Mouse (Mus musculus) right cerebral cortex, adult 18-20 months (tissue): ENCODE data around the gene Ntn4.
A peak's percentile ranks its signal among the peaks of the same experiment; 100 is the strongest.

ENCODE experiments used
- DNase-seq: peaks from one replicate; pipeline ENCODE4 v3.0.0; 2022; ENCODE audit warnings: mixed read lengths

Gene Ntn4

DNA sequence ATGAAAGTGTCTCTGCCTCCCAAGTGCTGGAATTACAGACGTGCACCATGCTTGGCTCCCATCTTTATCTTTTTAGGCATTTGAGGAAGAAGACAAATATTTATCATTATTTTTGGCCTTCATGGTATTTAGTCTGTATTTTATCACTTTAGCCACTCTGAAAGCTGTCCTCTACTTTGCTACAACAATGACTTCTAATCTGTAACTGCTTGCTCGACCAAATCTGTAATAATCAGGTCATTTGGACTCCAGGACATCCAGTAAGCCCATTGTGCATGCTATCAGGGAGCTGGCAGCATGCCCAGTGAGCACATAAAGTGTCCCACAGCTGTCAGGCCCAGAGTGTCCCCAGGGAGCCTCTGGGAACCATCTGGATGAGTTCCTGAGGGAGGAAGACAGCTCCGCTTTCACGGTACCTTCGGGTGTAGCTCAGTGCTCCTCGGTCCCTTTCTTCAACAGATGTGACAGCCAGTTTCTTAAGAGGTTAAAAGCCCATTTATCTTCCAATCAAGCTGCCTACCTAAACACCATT, 95.7 kb downstream of the Ntn4 start:
- DNase-seq: no peak

DNA sequence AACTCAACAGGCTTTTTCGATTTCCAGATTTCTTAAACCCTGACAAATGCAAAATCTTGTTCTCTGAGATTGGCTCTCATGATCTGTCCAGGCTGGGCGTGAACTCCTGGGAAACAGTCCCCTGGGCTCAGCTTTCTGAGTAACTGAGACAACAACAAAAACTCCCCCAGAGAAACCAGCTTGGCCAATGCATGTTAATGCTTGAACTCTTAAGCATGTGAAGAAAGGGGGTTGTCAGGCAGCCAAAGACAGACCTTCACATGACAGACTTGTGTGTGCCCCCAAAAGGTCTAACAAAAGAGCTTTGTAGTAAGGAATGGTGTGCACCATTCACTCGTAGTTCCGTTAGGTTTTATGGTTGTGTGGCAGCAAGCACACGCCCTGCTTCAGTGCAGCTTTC, 96.6 kb downstream of the Ntn4 start:
- no peak for DNase-seq

DNA sequence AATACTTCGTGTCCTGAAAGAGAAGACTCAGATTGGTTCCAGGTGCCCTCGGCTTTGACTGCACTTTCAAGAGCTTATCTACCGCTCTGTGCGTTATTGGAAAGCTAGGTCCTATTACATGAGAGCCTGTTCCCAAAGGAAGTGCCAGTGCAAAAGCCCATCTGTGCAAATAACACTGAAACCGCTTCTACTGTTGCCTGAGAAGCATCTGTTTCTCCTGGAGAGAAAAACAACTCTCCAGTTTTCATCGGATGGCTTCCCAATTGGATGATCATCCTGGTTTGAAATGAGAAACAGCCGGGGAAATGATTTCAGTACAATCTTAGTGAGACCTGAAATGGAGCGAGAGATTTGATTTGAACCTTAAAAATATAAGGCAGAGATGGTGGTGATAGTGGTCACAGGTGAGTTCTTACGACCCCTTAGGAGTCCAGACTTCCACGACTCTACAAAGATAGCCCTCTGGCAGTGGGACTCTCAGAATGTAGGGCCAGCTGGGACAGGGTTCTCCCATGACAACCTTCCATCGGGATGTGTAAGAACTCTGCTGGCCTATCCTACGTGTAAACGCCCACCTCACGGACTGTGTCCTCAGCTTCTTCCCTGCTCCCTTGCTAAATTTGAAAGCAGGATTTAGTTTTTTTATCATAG, 101.1 kb downstream of the Ntn4 start:
- no peak for DNase-seq

DNA sequence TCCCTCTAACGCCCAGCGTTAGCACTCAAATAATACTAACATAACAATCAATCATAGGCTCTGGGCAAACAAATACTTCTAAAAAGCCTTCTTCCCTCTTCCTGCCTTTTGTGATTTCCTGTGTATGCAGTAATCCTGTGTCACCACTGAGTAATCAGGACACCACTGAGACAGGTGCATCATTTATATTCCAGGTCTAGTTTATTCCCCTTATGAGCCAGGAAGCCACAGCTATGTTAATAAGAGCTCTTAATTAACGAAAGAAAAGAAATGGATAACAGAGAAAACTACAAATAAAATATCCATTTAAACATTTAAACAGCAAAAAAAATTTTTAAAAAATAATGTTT, 101.6 kb downstream of the Ntn4 start:
- no peak for DNase-seq

DNA sequence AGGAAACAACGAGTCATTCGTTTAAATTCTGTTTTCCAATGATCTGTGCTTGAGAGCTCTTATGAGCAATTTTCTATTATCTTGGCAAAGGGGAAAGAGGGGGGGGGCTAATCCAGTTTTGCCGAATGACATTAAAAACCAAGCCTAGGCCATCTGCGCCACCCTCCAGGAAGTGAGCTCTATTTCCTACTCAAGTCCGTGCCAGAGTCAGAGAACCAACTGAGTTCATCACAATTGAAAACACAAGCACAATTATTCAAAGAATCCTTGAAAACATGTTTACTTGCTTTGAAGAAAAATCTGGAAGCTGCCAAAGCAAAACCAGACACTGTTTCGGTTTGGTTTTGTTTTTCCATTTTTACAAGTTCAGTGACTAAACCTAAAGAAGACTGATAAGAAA, 102.1 kb downstream of the Ntn4 start:
- no peak for DNase-seq

DNA sequence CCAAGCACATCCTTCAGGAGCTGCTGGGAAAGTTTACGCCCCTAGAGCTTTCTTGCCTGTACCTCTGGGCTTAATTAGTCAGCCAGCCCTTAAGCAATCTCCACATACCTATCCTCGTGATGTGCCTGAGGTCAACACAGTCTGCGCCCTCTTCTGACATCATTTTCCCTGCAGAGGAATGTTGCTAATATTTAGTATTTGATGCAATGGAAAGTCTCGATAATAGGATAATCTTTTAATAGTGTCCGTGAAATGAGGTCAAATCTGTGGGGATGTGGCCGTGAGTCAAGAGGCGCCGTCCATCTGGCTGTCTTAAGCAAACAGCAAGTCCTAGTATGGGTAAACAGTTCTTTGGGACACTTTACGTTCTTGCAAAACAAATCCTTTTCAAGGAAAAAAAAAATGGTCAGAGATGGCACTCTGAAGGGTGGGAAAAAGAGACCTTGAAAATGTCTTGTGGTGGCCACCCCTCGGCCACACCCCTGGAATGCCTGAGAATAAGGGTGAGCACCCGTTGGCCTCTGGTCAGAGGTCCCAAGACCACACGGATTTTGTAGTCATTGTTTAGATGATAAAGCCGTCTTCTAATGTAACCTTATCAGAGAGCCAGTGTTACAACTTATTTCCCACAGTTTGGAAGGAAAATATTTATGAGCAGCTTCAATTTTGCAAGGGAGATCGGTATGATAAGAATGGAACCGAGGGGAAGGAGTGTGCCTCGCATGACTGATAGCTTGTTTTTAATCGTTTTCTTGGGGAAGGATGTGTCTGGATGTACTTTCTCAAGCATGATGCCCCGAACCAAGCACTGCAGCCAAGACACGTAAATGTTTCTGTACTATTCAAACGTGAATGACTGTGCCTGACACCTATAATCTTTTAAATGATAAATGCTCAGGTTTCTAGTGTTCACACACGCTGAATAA, 109.0 kb downstream of the Ntn4 start:
- no peak for DNase-seq

DNA sequence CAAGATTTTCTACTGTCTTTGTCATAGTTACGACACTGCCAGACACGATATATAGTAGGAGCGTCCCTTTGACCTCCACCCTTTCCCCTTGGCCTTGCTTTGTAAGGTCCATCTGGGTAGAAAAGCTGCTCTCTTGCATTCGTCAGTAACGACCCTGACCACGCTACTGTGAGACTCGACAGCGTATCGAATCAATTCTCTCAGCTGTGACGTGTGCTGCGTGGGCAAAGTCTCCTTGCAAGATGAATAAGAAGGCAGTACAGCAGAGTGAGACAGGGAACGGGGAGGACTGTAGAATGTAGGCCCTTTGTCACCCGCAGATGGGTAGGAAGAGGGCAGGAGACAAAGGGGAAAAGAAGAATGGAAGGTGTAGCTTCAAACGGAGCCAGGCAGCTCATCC, 110.8 kb downstream of the Ntn4 start:
- DNase-seq: no peak

DNA sequence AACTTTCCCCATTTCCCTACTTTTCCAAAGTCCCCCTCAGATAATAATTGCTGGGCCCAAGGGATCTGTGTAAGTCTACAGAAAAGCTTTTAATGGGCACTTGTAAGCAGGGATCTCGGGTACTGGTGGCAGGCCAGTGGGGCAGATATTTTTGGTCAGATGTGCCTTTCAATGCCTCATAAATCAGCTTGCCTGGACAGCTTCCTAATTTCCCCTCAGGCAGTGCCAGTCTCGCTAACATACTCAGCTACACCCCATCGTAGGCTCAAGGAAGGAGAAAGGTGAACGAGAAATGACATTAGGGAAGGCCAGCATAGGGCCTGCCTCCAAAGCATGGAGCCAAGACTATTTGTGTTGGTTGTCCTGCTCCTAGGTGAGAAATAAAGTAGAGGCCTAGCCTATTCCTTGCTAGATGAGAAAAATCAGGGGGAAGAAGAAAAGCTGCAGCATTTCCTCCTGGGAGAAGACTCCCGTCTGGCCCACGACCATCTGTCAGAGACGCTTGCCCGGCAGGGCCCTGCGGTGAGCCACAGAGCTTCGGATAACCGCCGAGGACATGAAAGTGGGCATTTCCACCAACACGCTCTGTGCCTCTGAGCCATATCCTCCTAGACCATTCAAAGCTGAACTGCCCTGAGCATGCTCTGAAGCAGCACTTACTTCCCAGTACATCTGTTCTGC, 113.4 kb downstream of the Ntn4 start:
- DNase-seq: no peak

DNA sequence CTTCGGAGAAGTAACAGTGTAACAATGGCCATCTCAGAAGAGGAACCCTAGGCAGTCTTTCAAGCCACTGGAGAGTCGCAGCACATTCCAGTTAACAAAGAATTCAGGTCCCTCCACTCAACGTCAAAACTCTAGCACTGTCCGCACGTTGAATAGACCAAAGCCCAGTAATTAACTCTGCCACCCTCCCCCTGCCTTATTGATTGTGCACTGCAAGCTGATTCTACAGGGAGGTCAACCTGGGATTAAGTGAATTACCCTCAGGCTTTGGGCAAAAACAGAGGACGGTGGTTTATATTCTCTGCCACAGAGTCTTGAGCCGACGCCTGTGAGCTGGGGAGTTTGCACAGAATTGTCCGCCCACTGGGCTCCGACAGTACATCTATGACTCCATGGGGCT, 115.7 kb downstream of the Ntn4 start:
- no peak for DNase-seq

DNA sequence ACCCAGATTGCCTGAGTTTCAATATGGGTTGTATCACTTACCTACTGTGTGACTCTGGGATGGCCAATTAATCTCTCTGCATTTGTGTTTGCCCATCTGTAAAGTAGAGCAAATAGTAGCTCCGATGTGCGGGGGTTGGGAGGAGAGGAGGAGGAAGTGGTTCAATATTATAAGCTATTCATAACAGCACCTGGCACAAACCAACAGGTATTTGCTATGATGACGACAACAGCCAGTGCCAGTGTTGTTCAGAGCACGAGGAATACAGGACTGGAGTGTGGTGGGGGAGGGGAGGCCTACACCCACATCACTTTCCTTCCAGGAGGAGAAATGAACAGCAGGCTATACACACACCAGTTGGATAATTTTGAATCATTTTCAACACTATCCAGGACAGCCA, 119.2 kb downstream of the Ntn4 start:
- DNase-seq: peak; percentile 69

DNA sequence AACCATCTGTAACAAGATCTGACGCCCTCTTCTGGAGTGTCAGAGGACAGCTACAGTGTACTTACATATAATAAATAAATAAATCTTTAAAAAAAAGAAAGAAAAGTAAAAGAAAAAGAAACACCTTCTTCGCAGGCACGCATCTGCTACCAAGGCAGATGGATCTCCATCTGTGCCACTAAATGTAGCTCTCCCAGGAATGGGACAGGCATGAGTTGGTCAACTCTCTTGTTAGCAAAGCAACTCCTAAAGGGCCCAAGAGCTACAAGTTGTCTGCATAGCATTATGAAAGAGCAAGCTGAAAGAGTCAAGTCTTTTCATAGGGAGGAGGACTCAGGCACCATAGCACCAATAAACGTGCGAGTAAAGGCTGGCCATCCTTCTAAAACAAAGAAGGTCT, 119.9 kb downstream of the Ntn4 start:
- peak; percentile 13 for DNase-seq

DNA sequence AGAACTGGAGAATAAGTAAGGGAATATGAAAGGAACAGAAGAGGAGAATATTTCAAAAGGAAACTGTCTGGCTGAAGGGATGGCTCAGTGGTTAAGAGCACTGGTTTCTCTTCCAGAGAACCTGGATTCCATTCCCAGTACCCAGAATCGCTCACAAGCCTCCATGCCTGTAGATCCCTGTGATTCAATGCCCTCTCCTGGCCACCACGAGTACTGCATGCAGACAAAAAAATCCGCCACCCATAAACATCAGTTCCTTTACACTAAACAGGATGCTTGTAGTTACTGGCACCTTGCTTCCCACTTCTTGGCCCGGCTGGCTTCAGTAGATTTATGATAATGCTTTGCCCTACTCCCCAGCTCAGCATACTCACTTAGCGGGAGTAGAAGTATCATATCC, 122.6 kb downstream of the Ntn4 start:
- DNase-seq: no peak

DNA sequence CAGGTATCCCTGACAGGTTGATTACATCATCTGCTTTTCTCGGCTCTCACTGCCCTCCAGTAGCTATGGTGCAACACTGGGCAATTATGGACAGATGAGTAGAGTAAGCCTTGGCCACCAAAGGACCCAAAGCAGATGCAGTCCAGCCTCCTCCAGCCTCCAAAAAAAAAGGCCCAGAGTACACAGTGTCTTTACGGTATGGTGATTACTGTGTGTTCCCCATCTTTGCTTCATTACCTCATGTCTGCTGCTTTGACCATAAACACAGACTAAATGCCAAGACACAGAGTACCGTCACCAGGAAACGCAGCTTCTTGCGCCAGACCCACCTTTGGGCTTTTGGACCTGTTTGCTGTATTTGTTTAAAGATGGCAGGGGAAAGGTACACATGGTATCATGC, 125.7 kb downstream of the Ntn4 start:
- no peak for DNase-seq

DNA sequence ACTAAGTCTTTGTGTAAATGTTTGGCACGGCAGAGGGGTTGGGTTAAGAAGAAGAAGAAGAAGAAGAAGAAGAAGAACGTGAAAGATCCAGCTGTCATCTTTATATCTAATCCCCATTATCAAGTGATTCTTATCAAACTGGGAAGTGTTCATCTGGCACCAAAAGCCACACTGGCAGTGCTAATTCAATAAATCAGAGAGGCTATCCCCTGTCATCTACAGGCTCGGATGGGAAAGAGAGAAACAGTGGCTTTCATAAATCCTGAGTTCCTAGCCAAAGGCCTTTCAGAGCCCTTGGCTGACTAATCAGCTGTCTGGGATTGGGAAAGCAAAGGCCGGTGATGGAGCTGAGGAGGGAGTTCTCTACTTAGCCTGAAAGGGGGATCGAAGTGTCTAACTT, 126.8 kb downstream of the Ntn4 start:
- DNase-seq: no peak

DNA sequence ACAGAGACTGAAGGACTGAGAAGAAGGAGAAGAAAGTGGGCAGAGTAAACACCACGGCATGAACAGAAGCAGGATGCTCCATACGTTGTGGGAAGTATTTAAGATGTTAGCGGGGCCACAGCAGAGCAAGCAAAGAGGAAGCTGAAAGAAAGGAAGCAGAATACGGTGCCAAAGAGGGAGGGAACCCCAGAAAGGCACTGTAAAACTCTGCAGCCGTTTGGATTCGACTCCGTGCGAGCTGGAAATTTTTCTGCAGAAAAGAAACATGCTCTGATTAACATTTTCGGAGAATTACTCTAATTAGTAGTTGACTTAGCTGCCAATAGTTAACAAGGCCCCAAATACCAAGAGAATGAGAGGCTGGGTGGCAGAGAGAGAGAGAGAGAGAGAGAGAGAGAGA, 127.7 kb downstream of the Ntn4 start:
- DNase-seq: no peak

DNA sequence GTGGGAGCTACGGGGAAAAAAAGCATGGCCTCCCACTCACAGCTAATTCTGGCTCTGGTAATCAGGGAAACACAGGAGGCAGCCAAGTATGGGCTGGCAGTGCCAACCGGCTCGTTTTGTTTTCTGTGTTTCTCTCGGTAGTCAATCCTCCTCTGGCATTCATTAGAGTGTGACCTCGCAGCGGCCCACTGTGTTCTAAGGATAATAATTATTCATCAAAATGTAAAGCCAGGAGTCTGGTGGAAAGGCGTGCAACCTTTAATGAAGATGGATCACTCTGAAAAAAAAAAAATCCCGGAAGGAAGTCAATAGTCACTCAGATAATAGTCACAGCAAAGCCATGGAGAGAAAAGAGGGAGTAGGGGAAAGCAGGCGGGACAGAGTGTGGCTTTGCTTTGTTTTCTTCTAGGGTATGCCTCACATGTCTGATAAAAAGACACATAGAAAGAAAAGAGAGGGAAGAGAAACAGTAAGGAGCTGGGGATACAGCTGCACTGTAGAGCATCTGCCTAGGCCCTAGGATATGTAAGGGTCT, 131.5 kb downstream of the Ntn4 start:
- peak; percentile 72 for DNase-seq

DNA sequence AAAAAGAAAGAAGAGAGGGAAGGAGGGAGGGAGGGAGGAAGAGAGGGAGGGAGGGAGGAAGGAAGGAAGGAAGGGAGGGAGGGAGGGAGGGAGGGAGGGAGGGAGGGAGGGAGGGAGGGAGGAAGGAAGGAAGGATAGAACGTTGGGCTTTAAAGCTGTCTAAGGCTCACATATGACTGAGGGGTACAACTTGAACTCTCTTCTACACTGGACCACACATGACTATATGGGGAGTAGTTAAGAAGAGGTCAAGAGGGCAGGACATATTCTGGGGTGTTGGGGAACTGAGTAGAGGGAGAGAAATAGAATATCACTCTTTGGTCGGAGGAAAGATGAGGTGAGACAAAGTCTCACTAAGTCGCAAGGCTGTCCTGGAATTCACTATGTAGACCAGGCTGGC, 132.0 kb downstream of the Ntn4 start:
- no peak for DNase-seq

DNA sequence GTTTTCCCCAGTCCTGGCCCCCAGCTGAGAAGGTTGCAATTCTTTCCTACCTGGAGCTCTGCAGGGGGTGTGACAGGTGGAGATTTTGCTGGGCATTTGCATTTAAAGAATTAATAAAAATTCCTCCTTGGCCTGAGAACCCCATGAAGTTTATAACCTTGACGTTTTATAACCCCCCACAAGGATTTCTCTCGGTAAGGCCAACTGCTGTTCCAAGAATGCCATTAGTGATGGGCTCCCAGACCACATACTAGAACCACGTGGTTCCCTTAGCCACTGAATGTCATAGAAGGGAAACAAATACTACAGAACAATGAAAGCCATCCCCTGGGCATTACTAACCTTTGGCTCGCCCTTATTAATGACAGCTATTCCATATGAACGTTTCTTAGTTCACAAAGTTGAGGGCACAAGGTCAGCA, 136.3 kb downstream of the Ntn4 start:
- no peak for DNase-seq

DNA sequence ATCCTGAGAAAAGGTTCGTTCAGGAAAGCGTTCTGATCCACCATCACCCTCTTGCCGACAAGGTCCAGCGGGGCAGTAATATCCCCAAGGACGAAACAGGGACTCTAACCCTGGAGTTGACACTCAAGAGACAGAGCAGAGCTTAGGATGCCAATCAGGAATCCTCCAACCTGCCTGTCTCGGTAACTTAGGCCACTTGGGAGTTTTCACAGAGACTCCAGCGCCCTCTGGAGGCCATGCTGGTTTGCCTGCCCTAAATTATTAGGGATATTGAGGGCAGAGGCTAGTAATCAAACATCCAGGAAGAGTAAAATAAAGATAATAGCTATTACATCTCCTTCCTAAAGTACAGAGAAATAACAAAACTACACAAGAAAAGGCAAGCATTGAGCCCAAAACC, 136.9 kb downstream of the Ntn4 start:
- DNase-seq: no peak

DNA sequence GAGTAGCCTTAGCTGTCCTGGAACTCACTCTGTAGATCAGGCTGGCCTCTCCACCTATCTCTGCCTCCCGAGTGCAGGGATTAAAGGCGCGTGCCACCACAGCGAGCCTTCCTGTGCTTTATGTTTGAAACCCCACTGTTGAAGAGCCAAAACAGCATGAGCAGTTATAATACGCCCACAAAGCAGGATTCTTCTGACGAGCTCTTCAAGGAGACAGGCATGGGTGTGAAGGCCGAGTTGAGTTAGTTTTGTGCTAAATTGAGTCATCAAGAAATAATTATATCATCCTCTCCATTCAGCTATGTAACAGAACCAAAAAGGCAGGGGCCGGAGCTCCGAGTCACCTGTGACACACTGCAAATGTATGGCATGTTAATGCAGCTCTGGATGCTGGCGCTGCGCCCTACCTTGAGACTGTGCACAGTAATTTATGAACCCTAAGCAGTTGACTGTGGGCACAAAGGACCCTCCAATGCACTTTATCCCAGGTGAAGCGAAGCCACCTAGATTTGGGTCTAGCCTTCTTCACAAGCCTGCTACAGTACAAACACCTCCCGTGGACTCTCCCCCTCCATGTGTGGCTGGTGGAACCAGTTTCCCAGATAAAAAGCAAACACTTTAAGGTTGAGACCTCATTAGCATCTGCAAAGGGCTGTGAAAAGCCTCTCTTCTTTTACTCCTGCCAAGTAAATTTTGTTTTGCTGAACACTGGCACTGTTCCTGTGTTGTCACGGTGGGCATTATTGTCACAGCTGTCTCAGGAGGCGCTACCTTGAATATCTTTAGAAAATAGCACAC, 142.9 kb downstream of the Ntn4 start:
- peak; percentile 29 for DNase-seq
